Mouse (Mus musculus) liver, embryonic 16.5 days (tissue): Measurements from ENCODE around the gene Pdp2. TPM values are rescaled to one million over a fixed set of nuclear protein-coding genes. Genes with fewer than 3 reads are reported as not detected.

Experiments
- ATAC-seq: fragments of 200-750 bp; cut with Nextera tagmentation; 2 replicates; pipeline ENCODE4 v1.8.0; 2017; ENCODE audit warnings: low read depth, mild to moderate bottlenecking, moderate number of reproducible peaks, moderate library complexity
- H3K27ac ChIP-seq: fragments of 300-500 bp; sonication (generic); 2 replicates; pipeline ENCODE4 v1.5.1; 2014; ENCODE audit warnings: mild to moderate bottlenecking, low read length
- H3K27me3 ChIP-seq: fragments of 300-500 bp; sonication (generic); 2 replicates; pipeline ENCODE4 v1.6.1; 2014; ENCODE audit warnings: low read depth, low read length, mixed read lengths; ENCODE audit not compliant: control insufficient read depth, insufficient read depth
- H3K36me3 ChIP-seq: fragments of 300-500 bp; sonication (generic); 2 replicates; pipeline ENCODE4 v1.6.1; 2014; ENCODE audit warnings: mild to moderate bottlenecking; ENCODE audit not compliant: control insufficient read depth, insufficient read depth
- H3K4me1 ChIP-seq: fragments of 300-500 bp; sonication (generic); 2 replicates; pipeline ENCODE4 v1.6.1; 2014; ENCODE audit warnings: low read depth, low read length, mixed read lengths; ENCODE audit not compliant: control insufficient read depth
- H3K4me2 ChIP-seq: fragments of 300-500 bp; sonication (generic); 2 replicates; pipeline ENCODE4 v1.6.1; 2014; ENCODE audit warnings: low read depth, low read length, mixed read lengths
- H3K4me3 ChIP-seq: fragments of 300-500 bp; sonication (generic); 2 replicates; pipeline ENCODE4 v1.5.1; 2014; ENCODE audit warnings: low read depth, mild to moderate bottlenecking, low read length
- H3K9ac ChIP-seq: fragments of 300-500 bp; sonication (generic); 2 replicates; pipeline ENCODE4 v1.6.1; 2014; ENCODE audit warnings: low read depth, low read length
- H3K9me3 ChIP-seq: fragments of 300-500 bp; sonication (generic); replicated peaks from 2 replicates; pipeline ENCODE4 v1.6.1; 2016; ENCODE audit warnings: low read length; ENCODE audit not compliant: control insufficient read depth
- WGBS: fragments of 180-500 bp; shearing (Covaris S2); extraction: QIAGEN DNeasy Blood & Tissue Kit; methylation state at CpG from one replicate; pipeline ENCODE4 v1.1.7; 2014; ENCODE audit not compliant: insufficient replicate concordance; 5-methylcytosine and 5-hydroxymethylcytosine counted together
- polyA plus RNA-seq: library from polyadenylated mRNA; unstranded; fragments of >200 nt; fragmentation: Nextera tagmentation; extraction: Ambion mirVana; gene quantifications from 2 replicates; pipeline ENCODE4 v1.2.1, GENCODE M21; 2015

Pdp2 gene
- polyA plus RNA-seq, 1 experiment from 2014 or later, result 3.9 TPM

- Histone ChIP-seq H3K4me3 (no peak overlapping the region), H3K27me3 (peaks cover 4% of the 10 kb centered on the region; the same call in 1 of the 2 replicates), H3K9me3 (no peaks in the 10 kb centered on the region), H3K27ac (no peak overlapping the region), H3K4me1 (peaks cover 7% of the 10 kb centered on the region), H3K36me3 (no peaks in the 10 kb centered on the region), H3K9ac (no peak overlapping the region), H3K4me2 (no peak overlapping the region)
- WGBS, result 59% methylated on average over 4 of the region's 4 CpGs
- no peak for ATAC-seq
Observed at GRCm38 (mm10) chr8:104603245-104603593, 12.0 kb downstream of the Pdp2 start.

DNA sequence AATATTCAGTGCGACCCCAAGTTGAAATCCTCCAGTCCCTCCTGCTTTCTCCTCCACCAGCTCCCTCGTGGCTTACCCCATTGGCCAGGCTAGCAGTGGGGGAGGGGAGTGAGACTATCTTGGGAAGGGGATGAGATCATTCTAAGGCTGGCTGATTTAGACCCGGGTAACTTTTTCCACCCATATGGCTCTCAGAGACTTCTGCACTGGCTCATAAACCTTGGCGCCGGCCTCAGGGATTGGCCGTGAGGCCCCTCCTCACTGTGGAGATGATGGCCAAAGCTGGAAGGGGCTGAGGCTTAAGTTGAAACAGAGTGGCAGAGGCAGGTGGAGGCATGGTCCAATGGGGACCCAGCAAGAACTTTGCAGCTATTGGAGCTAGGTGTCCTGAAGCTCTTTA, 15.1 kb downstream of the Pdp2 start:
- Histone ChIP-seq H3K9ac (no peak overlapping the region), H3K27ac (no peak overlapping the region), H3K4me1 (peaks cover 7% of the 10 kb centered on the region), H3K4me2 (no peak overlapping the region), H3K9me3 (no peaks in the 10 kb centered on the region), H3K36me3 (no peaks in the 10 kb centered on the region), H3K27me3 (peaks cover 2% of the 10 kb centered on the region; the same call in 1 of the 2 replicates), H3K4me3 (no peak overlapping the region)
- ATAC-seq, result no peak
- WGBS, result 42% methylated on average over 6 of the region's 6 CpGs

GRCm38 (mm10) chr8:104607944-104608343, 16.7 kb downstream of the Pdp2 start:
- ATAC-seq, result no peak
- H3K27me3 ChIP-seq, result no peaks in the 10 kb centered on the region
- H3K9me3 ChIP-seq, result no peaks in the 10 kb centered on the region
- no peak overlapping the region for H3K9ac ChIP-seq
- H3K27ac ChIP-seq, result no peak overlapping the region
- no peaks in the 10 kb centered on the region for H3K36me3 ChIP-seq
- no peaks in the 10 kb centered on the region for H3K4me1 ChIP-seq
- no peak overlapping the region for H3K4me3 ChIP-seq
- 40% methylated on average over 2 of the region's 2 CpGs for WGBS
- H3K4me2 ChIP-seq, result no peak overlapping the region

DNA sequence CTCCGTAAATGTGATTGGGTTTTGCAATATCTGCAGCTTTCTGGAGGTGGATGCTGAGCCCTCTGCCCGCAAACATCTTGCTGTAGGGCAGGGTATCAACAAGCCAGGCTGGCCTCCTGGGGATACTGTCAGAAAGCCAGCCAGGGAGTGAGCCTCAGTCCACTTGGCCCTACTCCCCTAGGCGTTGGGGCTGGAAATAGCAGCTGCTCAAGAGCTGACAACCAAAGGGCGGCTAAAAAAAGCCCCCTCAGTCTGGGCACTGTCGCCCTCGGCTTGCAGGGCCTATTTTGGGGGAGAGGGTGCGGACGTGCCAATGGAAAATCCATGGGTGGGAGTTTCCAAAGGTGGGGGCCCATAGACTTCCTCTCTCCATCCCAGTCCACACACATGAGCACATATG, 18.0 kb downstream of the Pdp2 start:
- Histone ChIP-seq H3K36me3 (no peaks in the 10 kb centered on the region), H3K9me3 (no peaks in the 10 kb centered on the region), H3K4me1 (no peaks in the 10 kb centered on the region), H3K4me3 (no peak overlapping the region), H3K27me3 (no peaks in the 10 kb centered on the region), H3K27ac (no peak overlapping the region), H3K9ac (no peak overlapping the region), H3K4me2 (no peak overlapping the region)
- no peak for ATAC-seq
- 65% methylated on average over 8 of the region's 8 CpGs for WGBS

GRCm38 (mm10) chr8:104610185-104610766, 19.0 kb downstream of the Pdp2 start:
- H3K4me1 ChIP-seq, result no peaks in the 10 kb centered on the region
- no peaks in the 10 kb centered on the region for H3K36me3 ChIP-seq
- no peaks in the 10 kb centered on the region for H3K9me3 ChIP-seq
- no peak overlapping the region for H3K4me3 ChIP-seq
- ATAC-seq, result no peak
- H3K27me3 ChIP-seq, result no peaks in the 10 kb centered on the region
- H3K4me2 ChIP-seq, result no peak overlapping the region
- 66% methylated on average over 12 of the region's 12 CpGs for WGBS
- no peak overlapping the region for H3K27ac ChIP-seq
- H3K9ac ChIP-seq, result no peak overlapping the region

- Histone ChIP-seq H3K9ac (no peak overlapping the region), H3K27ac (no peak overlapping the region), H3K27me3 (no peaks in the 10 kb centered on the region), H3K4me1 (no peaks in the 10 kb centered on the region), H3K36me3 (no peaks in the 10 kb centered on the region), H3K9me3 (no peaks in the 10 kb centered on the region), H3K4me2 (no peak overlapping the region), H3K4me3 (no peak overlapping the region)
- 55% methylated on average over 4 of the region's 4 CpGs for WGBS
- ATAC-seq, result no peak
Observed at GRCm38 (mm10) chr8:104611613-104612012, 20.4 kb downstream of the Pdp2 start.

GRCm38 (mm10) chr8:104613119-104613518, 21.9 kb downstream of the Pdp2 start:
- Histone ChIP-seq H3K27me3 (no peaks in the 10 kb centered on the region), H3K4me2 (no peak overlapping the region), H3K9me3 (no peaks in the 10 kb centered on the region), H3K4me3 (no peak overlapping the region), H3K9ac (no peak overlapping the region), H3K4me1 (no peaks in the 10 kb centered on the region), H3K36me3 (no peaks in the 10 kb centered on the region), H3K27ac (no peak overlapping the region)
- 48% methylated on average over 4 of the region's 4 CpGs for WGBS
- no peak for ATAC-seq

- ATAC-seq, result no peak
- WGBS, result 36% methylated on average over 5 of the region's 5 CpGs
- Histone ChIP-seq H3K4me1 (no peaks in the 10 kb centered on the region), H3K9me3 (no peaks in the 10 kb centered on the region), H3K27ac (no peak overlapping the region), H3K4me2 (no peak overlapping the region), H3K9ac (no peak overlapping the region), H3K36me3 (no peaks in the 10 kb centered on the region), H3K27me3 (no peaks in the 10 kb centered on the region), H3K4me3 (no peak overlapping the region)
Observed at GRCm38 (mm10) chr8:104620765-104621164, 29.5 kb downstream of the Pdp2 start.

DNA sequence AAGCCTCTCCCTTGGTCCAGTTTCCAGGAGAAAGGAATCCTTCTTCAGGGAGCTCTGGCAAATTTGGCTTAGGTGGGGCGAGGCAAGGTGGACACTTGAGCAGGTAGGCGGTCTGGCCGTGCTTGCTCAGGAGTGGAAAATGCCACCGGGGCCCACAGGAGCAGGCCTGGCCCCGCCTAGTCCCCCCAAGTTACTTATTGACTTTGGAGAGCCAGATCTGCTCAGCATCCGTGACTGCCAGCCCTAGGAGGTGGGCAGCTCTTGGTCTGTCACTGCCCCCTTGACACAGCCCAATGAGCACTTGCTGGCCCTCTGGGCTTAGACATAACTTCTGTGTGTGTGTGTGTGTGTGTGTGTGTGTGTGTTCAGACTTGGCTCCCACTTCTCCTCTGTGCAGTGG, 32.9 kb downstream of the Pdp2 start, which contains the start of gene Cdh16:
TSS of gene Cdh16 (minus strand) at position 236 of the 400 bp plus-strand sequence.
- H3K27me3 ChIP-seq, result no peaks in the 10 kb centered on the region
- ATAC-seq, result no peak
- H3K36me3 ChIP-seq, result no peaks in the 10 kb centered on the region

More for the DNA sequence above, 32.9 kb downstream of the Pdp2 start, which contains the start of gene Cdh16:
- Histone ChIP-seq H3K27ac (no peak within 1 kb of the TSS), H3K4me1 (no peaks in the 10 kb centered on the region), H3K4me2 (no peak within 1 kb of the TSS), H3K9me3 (no peaks in the 10 kb centered on the region), H3K9ac (no peak within 1 kb of the TSS), H3K4me3 (no peak within 1 kb of the TSS)
- WGBS, result 62% methylated on average over 6 of the region's 6 CpGs
